Mouse (Mus musculus) lung, postnatal 0 days (tissue): ENCODE measurements around the gene Kif1bp. TPM values are rescaled to one million over a fixed set of nuclear protein-coding genes. Genes with fewer than 3 reads are reported as not detected.
A peak's percentile ranks its signal among the peaks of the same experiment; 100 is the strongest.
"Not testable (repeated sequence)": the region's sequence is repeated elsewhere in the genome, so short reads cannot be mapped to it uniquely, and the experiment has no call there.

Source experiments
- ATAC-seq: fragments of 200-750 bp; cut with Nextera tagmentation; 2 replicates; pipeline ENCODE4 v1.8.0; 2017; ENCODE audit warnings: moderate library complexity
- DNase-seq: peaks from one replicate; pipeline ENCODE4 v3.0.0-alpha.2; 2016; ENCODE audit warnings: low spot score
- H3K27ac ChIP-seq: fragments of 300-500 bp; sonication (generic); 2 replicates; pipeline ENCODE4 v1.5.1; 2014; ENCODE audit warnings: antibody characterized with exemption, mild to moderate bottlenecking, low read length, mixed read lengths
- H3K27me3 ChIP-seq: fragments of 300-500 bp; sonication (generic); replicated peaks from 2 replicates; pipeline ENCODE4 v1.6.1; 2014; ENCODE audit warnings: low read length, mixed read lengths; ENCODE audit not compliant: insufficient read depth
- H3K36me3 ChIP-seq: fragments of 300-500 bp; sonication (generic); 2 replicates; pipeline ENCODE4 v1.6.1; 2014; ENCODE audit warnings: low read length, mixed read lengths; ENCODE audit not compliant: insufficient read depth
- H3K4me1 ChIP-seq: fragments of 300-500 bp; sonication (generic); 2 replicates; pipeline ENCODE4 v1.6.1; 2014; ENCODE audit warnings: antibody characterized with exemption, low read depth, low read length, mixed read lengths; ENCODE audit not compliant: insufficient read depth
- H3K4me2 ChIP-seq: fragments of 300-500 bp; sonication (generic); replicated peaks from 2 replicates; pipeline ENCODE4 v1.6.1; 2014; ENCODE audit warnings: low read depth, mild to moderate bottlenecking, low read length, moderate library complexity, mixed read lengths
- H3K4me3 ChIP-seq: fragments of 300-500 bp; sonication (generic); 2 replicates; pipeline ENCODE4 v1.5.1; 2014; ENCODE audit warnings: low read depth, low read length
- H3K9ac ChIP-seq: fragments of 300-500 bp; sonication (generic); replicated peaks from 2 replicates; pipeline ENCODE4 v1.6.1; 2014; ENCODE audit warnings: low read depth, mild to moderate bottlenecking
- H3K9me3 ChIP-seq: fragments of 300-500 bp; sonication (generic); 2 replicates; pipeline ENCODE4 v1.6.1; 2016; ENCODE audit warnings: low read length, mixed read lengths
- CTCF ChIP-seq: IDR thresholded peaks from 2 replicates; pipeline ENCODE4 v1.5.1; 2016; ENCODE audit warnings: antibody characterized with exemption, mild to moderate bottlenecking
- EP300 ChIP-seq: IDR thresholded peaks from 2 replicates; pipeline ENCODE4 v1.6.1; 2016; ENCODE audit warnings: antibody characterized with exemption, mild to moderate bottlenecking, control low read depth
- WGBS: fragments of 180-500 bp; shearing (Covaris S2); extraction: QIAGEN DNeasy Blood & Tissue Kit; methylation state at CpG from one replicate; pipeline ENCODE4 v1.1.7; 2014; 5-methylcytosine and 5-hydroxymethylcytosine counted together
- polyA plus RNA-seq: library from polyadenylated mRNA; unstranded; fragments of >200 nt; fragmentation: Nextera tagmentation; extraction: Ambion mirVana; gene quantifications from 2 replicates; pipeline ENCODE4 v1.2.1, GENCODE M21; 2015

Gene Kif1bp
- polyA plus RNA-seq, 1 experiment from 2014 or later = 21.8 TPM

DNA sequence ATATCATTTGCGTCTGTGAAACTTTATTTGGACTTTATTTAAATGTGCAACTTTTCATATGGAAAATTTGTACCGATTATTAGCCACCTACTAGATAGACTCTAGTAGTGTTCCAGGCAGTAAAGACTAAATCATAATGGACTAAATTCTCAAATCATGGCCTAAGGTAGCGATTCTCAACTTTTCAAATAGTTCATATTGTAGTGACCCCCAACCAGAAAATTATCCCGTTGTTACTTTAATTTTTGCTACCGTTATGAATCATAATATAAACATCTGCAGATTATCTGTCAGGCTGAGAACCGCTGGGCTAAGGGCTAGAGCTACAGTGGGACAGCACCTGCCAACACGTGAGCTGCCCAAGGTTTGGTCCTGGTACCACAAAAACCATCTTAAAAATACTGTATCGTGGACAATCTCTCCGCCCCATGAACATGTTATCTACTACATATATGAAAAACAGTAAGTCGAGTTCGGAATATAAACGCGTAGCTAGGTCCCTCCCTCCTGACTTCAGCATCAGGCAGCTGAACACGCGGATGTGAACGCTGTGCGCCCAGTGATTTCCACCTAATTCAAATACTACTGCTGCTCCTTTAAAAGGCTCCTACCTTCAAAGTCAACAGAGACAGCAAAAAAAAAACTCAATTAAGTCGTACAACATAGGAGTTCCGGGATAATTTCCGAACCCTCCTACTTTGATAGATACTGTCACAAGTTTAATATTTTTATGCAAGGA lies 23.0 kb upstream of the Kif1bp start:
- peak overlapping the region; percentile 68; the same call in 1 of the 2 replicates for H3K27ac ChIP-seq
- no peaks in the 10 kb centered on the region for H3K27me3 ChIP-seq
- whole genome bisulfite sequencing = 9% methylated on average over 20 of the region's 20 CpGs
- peaks cover 5% of the 10 kb centered on the region; the same call in 1 of the 2 replicates for H3K36me3 ChIP-seq
- H3K9me3 ChIP-seq = no peaks in the 10 kb centered on the region
- H3K4me1 ChIP-seq = no peaks in the 10 kb centered on the region; the same call in 1 of the 2 replicates
- ATAC-seq (no peak), DNase-seq (no peak)
- H3K9ac ChIP-seq = peak overlapping the region; percentile 69
- peak overlapping the region; percentile 93 for H3K4me2 ChIP-seq
- TF ChIP-seq EP300 (no peak), CTCF (no peak)
- peak overlapping the region; percentile 71 for H3K4me3 ChIP-seq

DNA sequence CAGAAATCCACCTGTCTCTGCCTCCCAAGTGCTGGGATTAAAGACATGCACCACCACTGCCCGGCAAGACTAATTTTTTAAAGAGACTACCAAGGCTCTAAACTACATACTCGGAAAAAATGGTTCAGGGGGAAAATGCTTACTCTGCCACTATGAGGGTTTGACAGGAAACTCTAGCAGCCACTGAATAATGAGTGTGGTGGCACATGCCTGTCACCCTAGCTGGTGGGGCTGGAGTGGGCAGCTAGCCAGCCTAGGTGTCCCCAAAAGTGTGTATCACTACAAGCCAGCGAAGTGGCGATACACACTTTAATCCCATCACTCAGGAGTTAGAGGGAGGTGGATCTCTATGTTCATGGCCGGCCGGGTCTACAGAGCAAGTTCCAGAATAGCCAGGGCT lies 21.8 kb upstream of the Kif1bp start:
- H3K4me3 ChIP-seq = no peak overlapping the region
- no peak for DNase-seq
- H3K36me3 ChIP-seq = peaks cover 5% of the 10 kb centered on the region; the same call in 1 of the 2 replicates
- H3K9me3 ChIP-seq = no peaks in the 10 kb centered on the region
- TF ChIP-seq CTCF (no peak), EP300 (no peak)
- H3K4me2 ChIP-seq = no peak overlapping the region
- WGBS = 82% methylated on average over 6 of the region's 6 CpGs
- no peak overlapping the region for H3K9ac ChIP-seq
- no peak for ATAC-seq
- no peaks in the 10 kb centered on the region for H3K27me3 ChIP-seq
- no peaks in the 10 kb centered on the region; the same call in 1 of the 2 replicates for H3K4me1 ChIP-seq
- no peak overlapping the region for H3K27ac ChIP-seq

DNA sequence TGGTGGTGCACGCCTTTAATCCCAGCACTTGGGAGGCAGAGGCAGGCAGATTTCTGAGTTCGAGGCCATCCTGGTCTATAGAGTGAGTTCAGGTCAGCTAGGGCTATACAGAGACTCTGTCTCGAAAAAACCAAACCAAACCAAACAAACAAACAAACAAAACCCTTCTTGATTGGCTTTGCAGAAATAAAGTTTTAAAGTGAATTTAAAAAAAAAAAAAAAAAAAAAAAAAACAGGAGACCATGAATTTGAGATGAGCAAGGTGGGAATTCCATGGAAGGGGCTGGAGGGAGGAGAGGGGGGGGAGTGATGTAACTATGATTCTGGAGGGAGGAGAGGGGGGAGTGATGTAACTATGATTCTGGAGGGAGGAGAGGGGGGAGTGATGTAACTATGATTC lies 21.1 kb upstream of the Kif1bp start:
- H3K4me2 ChIP-seq, H3K9ac ChIP-seq, H3K4me1 ChIP-seq, H3K9me3 ChIP-seq, DNase-seq, H3K27ac ChIP-seq, ATAC-seq, H3K4me3 ChIP-seq, H3K27me3 ChIP-seq: not testable (repeated sequence)
- peaks cover 10% of the 10 kb centered on the region; the same call in 1 of the 2 replicates for H3K36me3 ChIP-seq
- WGBS = 94% methylated on average over 3 of the region's 3 CpGs

DNA sequence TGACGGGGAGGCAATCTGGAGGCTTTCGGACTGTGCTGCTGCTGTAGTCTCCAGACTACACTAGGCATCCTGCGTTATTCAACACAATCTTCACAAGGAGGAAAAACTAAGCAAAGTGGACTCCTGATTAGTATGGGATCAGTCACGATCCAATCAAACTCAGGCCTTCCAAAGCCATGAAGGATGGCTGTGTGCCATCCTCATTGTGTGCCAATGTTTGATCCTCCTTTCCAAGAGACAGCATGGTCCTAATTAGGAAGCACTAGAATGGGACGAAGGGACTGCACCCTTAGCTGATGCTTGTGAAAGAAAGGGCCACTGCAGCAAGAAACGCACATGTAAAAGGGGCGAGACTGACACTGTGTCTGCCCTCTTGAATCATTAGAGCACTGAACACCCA lies 14.2 kb upstream of the Kif1bp start:
- Histone ChIP-seq H3K4me3 (no peak overlapping the region), H3K9ac (no peak overlapping the region), H3K27me3 (no peaks in the 10 kb centered on the region), H3K4me1 (no peaks in the 10 kb centered on the region), H3K4me2 (no peak overlapping the region), H3K27ac (no peak overlapping the region), H3K9me3 (no peaks in the 10 kb centered on the region), H3K36me3 (peaks cover 23% of the 10 kb centered on the region)
- no peak for TF ChIP-seq EP300
- TF ChIP-seq CTCF = no peak
- ATAC-seq (no peak), DNase-seq (no peak)
- 86% methylated on average over 7 of the region's 7 CpGs for WGBS

DNA sequence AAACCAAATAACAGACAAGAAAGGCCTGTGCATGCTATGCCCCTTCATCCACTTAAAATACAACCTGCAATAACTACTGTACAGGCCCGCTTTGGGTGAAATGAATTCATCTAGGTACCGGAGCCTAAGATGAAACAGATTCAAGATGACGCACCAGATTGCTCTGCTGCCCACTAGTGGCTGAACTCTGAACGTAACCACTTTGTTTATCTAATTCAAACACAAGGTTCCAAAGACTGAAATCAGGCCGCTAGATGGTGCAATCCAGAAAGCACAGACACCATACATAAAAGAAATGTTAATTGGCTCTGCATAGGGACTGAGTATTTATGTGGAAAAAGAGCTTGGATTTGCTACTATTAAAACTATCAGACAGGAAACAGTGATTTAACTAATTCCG lies 11.9 kb upstream of the Kif1bp start:
- Histone ChIP-seq H3K27ac (no peak overlapping the region), H3K9me3 (no peaks in the 10 kb centered on the region), H3K4me2 (no peak overlapping the region; the same call in 1 of the 2 replicates), H3K27me3 (no peaks in the 10 kb centered on the region), H3K4me1 (no peaks in the 10 kb centered on the region), H3K9ac (no peak overlapping the region), H3K36me3 (peaks cover 25% of the 10 kb centered on the region), H3K4me3 (no peak overlapping the region)
- peak; percentile 68 for ATAC-seq
- TF ChIP-seq EP300 (no peak), CTCF (peak; percentile 98)
- peak; percentile 96 for DNase-seq
- 26% methylated on average over 6 of the region's 6 CpGs for WGBS

DNA sequence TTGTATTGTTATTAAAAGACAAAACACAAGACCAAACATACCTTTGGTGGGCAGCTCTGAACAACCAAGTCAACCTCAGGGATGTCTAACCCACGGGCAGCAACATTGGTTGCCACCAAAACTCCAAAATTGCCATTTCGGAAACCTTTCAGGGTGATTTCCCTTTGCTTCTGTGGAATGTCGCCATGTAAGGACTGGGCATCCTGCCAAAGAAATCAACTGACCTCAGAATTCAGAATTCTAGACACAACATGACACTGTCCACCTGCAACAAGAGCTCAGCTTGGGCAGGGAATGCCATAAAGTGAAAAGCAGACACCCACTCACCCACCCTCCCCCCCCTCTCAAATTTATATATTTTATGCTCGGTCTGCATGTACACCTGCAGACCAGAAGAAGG lies 10.4 kb upstream of the Kif1bp start:
- no peak overlapping the region for H3K27ac ChIP-seq
- TF ChIP-seq EP300 = no peak
- no peak for TF ChIP-seq CTCF
- no peaks in the 10 kb centered on the region for H3K9me3 ChIP-seq
- H3K27me3 ChIP-seq = no peaks in the 10 kb centered on the region
- H3K36me3 ChIP-seq = peaks cover 36% of the 10 kb centered on the region
- no peak overlapping the region for H3K4me3 ChIP-seq
- DNase-seq (no peak), ATAC-seq (no peak)
- no peaks in the 10 kb centered on the region for H3K4me1 ChIP-seq
- no peak overlapping the region for H3K9ac ChIP-seq
- H3K4me2 ChIP-seq = no peak overlapping the region
- WGBS = 64% methylated on average over 4 of the region's 4 CpGs

DNA sequence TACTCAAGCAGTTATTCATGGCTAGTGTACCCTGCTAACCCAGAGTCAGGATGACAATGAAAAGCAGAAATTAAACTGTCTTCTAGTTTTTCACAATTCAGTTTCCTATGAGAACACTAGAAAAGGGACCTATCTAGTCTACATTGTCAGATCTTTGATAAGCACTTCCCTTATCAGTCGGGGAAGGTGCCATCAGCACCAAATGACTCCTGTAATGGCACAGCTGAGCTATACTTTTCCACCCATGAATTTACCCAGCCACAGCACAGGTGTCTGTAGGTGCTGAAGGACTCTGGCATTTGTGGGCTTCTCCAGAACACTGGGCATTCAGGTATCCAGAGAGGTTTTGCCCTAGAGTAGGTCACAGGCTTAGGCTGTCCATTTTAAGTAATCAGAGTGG lies 5.0 kb upstream of the Kif1bp start:
- no peaks in the 10 kb centered on the region for H3K9me3 ChIP-seq
- no peak overlapping the region for H3K27ac ChIP-seq
- ATAC-seq = no peak
- no peak overlapping the region for H3K4me2 ChIP-seq
- no peak for TF ChIP-seq EP300
- no peak for TF ChIP-seq CTCF
- H3K9ac ChIP-seq = no peak overlapping the region
- no peaks in the 10 kb centered on the region for H3K27me3 ChIP-seq
- H3K4me1 ChIP-seq = no peaks in the 10 kb centered on the region; the same call in 1 of the 2 replicates
- no peak for DNase-seq
- 76% methylated on average over 1 of the region's 1 CpGs for WGBS
- H3K4me3 ChIP-seq = no peak overlapping the region
- H3K36me3 ChIP-seq = peaks cover 45% of the 10 kb centered on the region
